Comparison of ENCODE assay signal across 10 mouse cellular contexts in genomic region chr19:26746290-26746689, GRCm38 (mm10).
DNase-seq lines count a peak whose midpoint lies in the region; ATAC-seq lines count a peak whose summit lies in the region.
"Had no signal": no experiment of that assay in that cellular context is flagged by ENCODE, and none has a peak within 500 bp of the region (broad histone marks: within the 10 kb centered on the region; RNA-seq: fewer than 3 reads in every experiment).

No protein-coding gene starts in this region.

- ATAC-seq in heart, embryonic 12.5 days (ENCODE audit: insufficient number of reproducible peaks, low FRiP score), result no peak
- no peak for ATAC-seq in hindbrain, embryonic 15.5 days (ENCODE audit: low FRiP score, low read depth)
- no peak for ATAC-seq in stomach, embryonic 15.5 days (ENCODE audit: insufficient read depth, low FRiP score, low read depth)
- no peak for ATAC-seq in granulocyte monocyte progenitor cell, adult 5-6 weeks (replicated peaks; ENCODE audit: poor library complexity, severe bottlenecking)

- H3K9ac ChIP-seq in heart, embryonic 12.5 days, result no peak overlapping the region
- no peak overlapping the region for H3K9ac ChIP-seq in hindbrain, embryonic 15.5 days
- no peak overlapping the region for H3K9ac ChIP-seq in stomach, embryonic 15.5 days

- H3K27ac ChIP-seq in heart, embryonic 12.5 days (ENCODE audit: poor library complexity, severe bottlenecking), result 0 out of 2 replicates have a peak overlapping the region, but pooled peaks have one; percentile 93
- H3K27ac ChIP-seq in hindbrain, embryonic 15.5 days (replicated peaks), result peak overlapping the region; percentile 99
- H3K27ac ChIP-seq in stomach, embryonic 15.5 days, result peak overlapping the region; percentile 97

- no peak overlapping the region for H3K4me3 ChIP-seq in heart, embryonic 12.5 days
- H3K4me3 ChIP-seq in hindbrain, embryonic 15.5 days, result no peak overlapping the region
- H3K4me3 ChIP-seq in stomach, embryonic 15.5 days (replicated peaks), result no peak overlapping the region
- H3K4me3 ChIP-seq: neural tube, embryonic 12.5 days had no signal

- 91% methylated on average over 10 of the region's 10 CpGs for WGBS in heart, embryonic 12.5 days
- WGBS in hindbrain, embryonic 15.5 days, result 88% methylated on average over 10 of the region's 10 CpGs
- 67% methylated on average over 10 of the region's 10 CpGs for WGBS in stomach, embryonic 15.5 days

- H3K9me3 ChIP-seq in heart, embryonic 12.5 days (replicated peaks), result no peaks in the 10 kb centered on the region
- H3K9me3 ChIP-seq in hindbrain, embryonic 15.5 days, result no peaks in the 10 kb centered on the region
- no peaks in the 10 kb centered on the region for H3K9me3 ChIP-seq in stomach, embryonic 15.5 days
- H3K9me3 ChIP-seq: neural tube, embryonic 12.5 days had no signal

- peaks cover 14% of the 10 kb centered on the region for H3K4me1 ChIP-seq in heart, embryonic 12.5 days (replicated peaks)
- peaks cover 26% of the 10 kb centered on the region for H3K4me1 ChIP-seq in hindbrain, embryonic 15.5 days (replicated peaks)
- peaks cover 12% of the 10 kb centered on the region; the same call in 1 of the 2 replicates for H3K4me1 ChIP-seq in stomach, embryonic 15.5 days

- no peaks in the 10 kb centered on the region for H3K36me3 ChIP-seq in heart, embryonic 12.5 days
- no peaks in the 10 kb centered on the region for H3K36me3 ChIP-seq in hindbrain, embryonic 15.5 days
- H3K36me3 ChIP-seq in stomach, embryonic 15.5 days, result no peaks in the 10 kb centered on the region
- H3K36me3 ChIP-seq: neural tube, embryonic 12.5 days had no signal

- no peak for DNase-seq in heart, adult 18-20 months
- DNase-seq in urinary bladder, postnatal 25 days (ENCODE audit: low spot score), result peak; percentile 29
- DNase-seq in urinary bladder, adult 2 months (ENCODE audit: low spot score), result no peak
- DNase-seq in retina, embryonic 14.5 days (ENCODE audit: low spot score), result no peak
- DNase-seq: gastrocnemius, postnatal 14 days had no signal

- no peak overlapping the region for H3K4me2 ChIP-seq in heart, embryonic 12.5 days
- H3K4me2 ChIP-seq in hindbrain, embryonic 15.5 days, result peak overlapping the region; percentile 76
- H3K4me2 ChIP-seq in stomach, embryonic 15.5 days, result peak overlapping the region; percentile 76; the same call in 1 of the 2 replicates

- no peaks in the 10 kb centered on the region for H3K27me3 ChIP-seq in heart, embryonic 12.5 days (replicated peaks)
- H3K27me3 ChIP-seq in hindbrain, embryonic 15.5 days, result no peaks in the 10 kb centered on the region
- H3K27me3 ChIP-seq in stomach, embryonic 15.5 days (replicated peaks), result no peaks in the 10 kb centered on the region
- H3K27me3 ChIP-seq: neural tube, embryonic 12.5 days had no signal
